Mouse (Mus musculus): ENCODE results near the gene En1.

DNA sequence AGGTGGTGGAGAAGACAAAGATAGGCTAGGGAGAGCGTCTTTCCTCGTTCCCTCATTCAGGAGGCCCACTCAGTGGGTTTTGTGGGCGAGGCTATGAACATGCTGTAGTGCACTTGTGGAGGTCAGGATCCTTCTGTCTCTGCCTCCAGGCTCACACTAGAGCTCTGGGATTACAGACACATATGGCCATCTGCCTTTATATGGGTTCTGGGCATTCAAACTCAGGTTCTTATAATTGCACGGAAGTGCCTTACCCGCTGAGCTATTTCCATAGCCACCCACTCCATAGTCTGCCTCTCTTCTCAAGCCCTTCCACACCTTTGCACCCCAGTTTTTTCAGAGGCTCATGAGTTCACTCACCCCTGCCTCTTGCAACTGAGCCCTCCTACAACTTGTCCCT, 42.3 kb upstream of the En1 start:
- TF ChIP-seq CTCF (IDR thresholded peaks at IDR 0.05; ENCODE audit: low read depth) (no peak), EP300 (IDR thresholded peaks at IDR 0.05; ENCODE audit: low read depth) (no peak)

All from heart, postnatal 0 days (tissue).